Mouse (Mus musculus) Patski (cell line): ENCODE measurements at regions not wholly inside any gene's neighbourhood (a gene's known extent, or its start where the extent isn't known, plus 50 kb on each side); places are given as distances from the start of the nearest gene placed in this dataset.

Experiments
- ATAC-seq: fragments of 100-300 bp; one replicate; pipeline ENCODE4 v1.8.0; 2021
- CTCF ChIA-PET: fragments of 350-600 bp; sonication (Branson Sonifier 250); formaldehyde crosslinking; loops from one replicate; lab custom pipeline; 2022; ENCODE audit warnings: inconsistent platforms; lab: Charles Lee
- POLR2A ChIA-PET: fragments of 350-600 bp; sonication (Branson Sonifier 250); formaldehyde crosslinking; loops from one replicate; lab custom pipeline; 2022; ENCODE audit warnings: antibody characterized with exemption, inconsistent platforms; lab: Charles Lee
- DNase-seq: peaks from one replicate; pipeline ENCODE4 v3.0.0-alpha.2; 2011; ENCODE audit warnings: low read depth, low spot score
- H3K27me3 ChIP-seq: fragments of 371-371 bp; one replicate; pipeline ENCODE4 v1.5.1; 2021
- CTCF ChIP-seq: fragments of 100-300 bp; IDR thresholded peaks from one replicate; pipeline ENCODE4 v1.5.1; 2021
- in situ Hi-C: fragments of 300-500 bp; cut with MboI; formaldehyde crosslinking; loops from 3 replicates; pipeline ENCODE4 v1.11.1; 2018; ENCODE audit warnings: low pct_unique_long_range_greater_than_20kb, mixed read lengths

GRCm38 (mm10) chr19:30425627-30426026, 123.8 kb downstream of the Dkk1 start:
- TF ChIP-seq CTCF = no peak
- DNase-seq = no peak
- peaks cover 33% of the 10 kb centered on the region for H3K27me3 ChIP-seq
- ChIA-PET POLR2A (no interaction called here), CTCF (interaction anchor here (1.4 kb wide), 1 partner anchor 19 kb away, joined by 3 read pairs; no protein-coding TSS in a partner anchor)
- in situ Hi-C loops = no loop called here
- ATAC-seq = no peak

DNA sequence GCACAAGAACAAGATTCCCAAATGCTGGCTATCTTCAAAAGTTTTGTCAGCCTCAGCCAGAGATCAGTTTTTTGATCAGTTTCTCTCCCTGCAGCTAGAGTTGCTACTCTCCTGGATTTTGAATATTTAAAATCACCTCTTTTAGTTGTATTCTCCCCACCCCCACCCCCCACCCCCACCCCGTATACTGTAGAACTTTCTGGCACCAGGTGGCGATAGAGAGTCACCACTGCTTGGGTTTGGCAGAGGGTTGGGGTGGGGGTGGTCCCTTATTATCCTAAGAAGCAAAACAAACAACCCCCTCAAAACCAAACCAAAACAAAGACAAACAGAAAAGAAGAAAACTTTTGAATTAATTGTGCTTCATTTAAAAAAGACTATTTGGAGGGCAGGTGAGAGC, 122.0 kb downstream of the Dkk1 start:
- ATAC-seq (no peak), DNase-seq (no peak)
- ChIA-PET CTCF (interaction anchor here (1.4 kb wide), 1 partner anchor 10 kb away, joined by 3 read pairs; no protein-coding TSS in a partner anchor), POLR2A (no interaction called here)
- in situ Hi-C loops = no loop called here
- peak; percentile 35 for TF ChIP-seq CTCF
- H3K27me3 ChIP-seq = peaks cover 25% of the 10 kb centered on the region

DNA sequence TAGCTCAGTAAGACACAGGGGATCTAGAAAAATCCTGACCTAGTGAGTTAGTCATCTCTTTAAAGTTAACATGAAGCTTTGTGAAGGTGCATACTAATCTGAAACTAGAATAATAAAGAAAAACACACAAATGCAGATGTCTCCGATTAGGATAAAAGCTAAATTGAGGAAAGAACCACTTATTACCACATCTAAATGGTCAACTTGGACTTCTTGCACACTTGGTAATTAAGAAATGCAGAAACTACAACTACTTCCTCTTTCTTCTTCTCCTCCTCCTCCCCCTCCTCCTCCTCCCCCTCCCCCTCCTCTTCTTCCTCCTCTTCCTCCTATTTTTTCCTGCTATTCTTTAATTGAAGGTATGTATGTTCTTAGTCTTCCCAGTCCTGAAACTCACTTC, 116.3 kb downstream of the Dkk1 start:
- DNase-seq (no peak), ATAC-seq (no peak)
- no peak for TF ChIP-seq CTCF
- peaks cover 2% of the 10 kb centered on the region for H3K27me3 ChIP-seq
- ChIA-PET CTCF (no interaction called here), POLR2A (no interaction called here)
- in situ Hi-C loops = no loop called here

DNA sequence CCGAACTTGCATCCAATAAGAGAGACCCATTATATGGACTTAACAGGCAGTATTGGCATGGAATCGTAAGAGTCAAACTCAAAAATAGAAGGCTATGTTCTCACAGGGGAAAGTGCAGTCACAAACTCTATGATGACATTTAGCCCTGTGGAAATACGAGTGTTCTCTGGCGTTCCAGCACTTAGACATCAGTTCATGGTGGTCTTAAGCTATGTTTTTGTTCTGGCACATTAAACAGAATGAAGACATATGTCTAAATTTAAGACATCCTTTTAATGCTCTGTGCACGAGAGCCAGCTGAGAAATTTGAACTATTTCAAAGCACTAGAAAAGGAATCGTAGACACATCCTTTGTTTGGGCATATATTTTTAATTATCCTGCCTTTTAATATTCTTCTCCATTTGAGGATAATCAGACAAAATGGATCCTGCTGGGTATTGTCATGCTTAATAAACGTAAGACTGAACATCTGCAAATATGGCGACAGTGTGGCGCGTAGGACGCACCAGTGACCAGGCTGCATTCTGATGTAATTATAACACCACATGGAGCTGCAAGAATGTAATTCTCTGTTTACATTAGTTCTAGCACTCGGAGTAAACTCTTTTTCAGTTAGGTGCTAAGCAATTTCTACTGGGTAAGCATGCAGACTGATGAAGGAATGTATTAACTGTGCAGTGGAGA, 114.3 kb downstream of the Dkk1 start:
- H3K27me3 ChIP-seq = no peaks in the 10 kb centered on the region
- TF ChIP-seq CTCF = no peak
- no peak for DNase-seq
- in situ Hi-C loops = no loop called here
- CTCF ChIA-PET = no interaction called here
- POLR2A ChIA-PET = no interaction called here
- ATAC-seq = peak; percentile 17

DNA sequence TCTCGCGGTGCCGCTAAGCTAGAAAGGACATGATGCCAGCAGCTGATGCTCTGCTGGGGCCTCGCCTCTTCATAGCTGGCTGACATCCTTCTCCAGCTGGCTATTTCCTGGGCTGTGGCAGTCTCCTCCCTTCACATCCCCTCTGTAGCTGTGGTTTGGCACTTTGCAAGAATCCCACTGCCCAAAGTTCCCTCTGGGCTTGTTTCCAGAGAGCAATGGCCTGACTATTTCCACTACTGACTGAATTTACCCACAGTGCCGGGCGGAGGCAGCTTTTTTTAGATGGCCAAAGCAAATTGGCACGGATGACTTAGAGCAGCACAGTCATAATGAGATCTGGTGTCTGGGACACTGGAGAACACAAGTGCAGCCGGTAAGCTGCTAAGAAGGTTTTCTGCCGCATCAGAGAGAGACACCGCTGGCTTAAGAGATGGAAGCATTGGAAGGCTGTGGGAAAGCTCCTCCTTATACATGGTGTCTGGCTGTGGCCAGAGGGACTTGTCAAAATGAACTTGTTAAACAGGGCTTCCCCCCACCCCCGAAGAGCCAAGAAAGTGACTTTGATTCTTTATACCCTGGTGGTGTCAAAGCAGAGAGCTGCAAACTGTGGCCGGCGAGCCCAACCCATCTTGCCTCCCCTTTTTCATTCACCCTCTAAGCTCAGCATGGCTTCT, 98.5 kb downstream of the Dkk1 start:
- ChIA-PET CTCF (no interaction called here), POLR2A (no interaction called here)
- H3K27me3 ChIP-seq = peaks cover 24% of the 10 kb centered on the region
- DNase-seq (no peak), ATAC-seq (no peak)
- no peak for TF ChIP-seq CTCF
- in situ Hi-C loops = no loop called here

DNA sequence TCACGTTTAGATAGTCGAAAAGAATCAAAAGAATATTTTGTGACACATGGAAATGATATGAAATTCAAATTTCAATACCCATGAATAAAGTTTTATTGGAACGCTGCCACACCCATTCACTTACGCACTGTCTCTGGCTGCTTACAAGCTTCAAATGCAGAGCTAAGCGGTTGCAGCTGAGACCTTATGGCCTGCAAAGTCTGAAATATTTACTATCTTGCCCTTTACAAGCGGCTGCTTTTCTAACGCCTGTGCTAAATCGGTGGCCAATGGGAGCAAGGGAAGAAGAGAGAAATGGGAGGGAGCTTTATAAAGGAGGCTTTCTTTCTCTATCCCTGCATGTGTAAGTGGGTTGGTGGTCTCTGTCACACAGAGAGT, 97.9 kb downstream of the Dkk1 start:
- POLR2A ChIA-PET = no interaction called here
- DNase-seq (no peak), ATAC-seq (no peak)
- in situ Hi-C loops = no loop called here
- H3K27me3 ChIP-seq = peaks cover 29% of the 10 kb centered on the region
- no peak for TF ChIP-seq CTCF
- CTCF ChIA-PET = no interaction called here

- in situ Hi-C loops = no loop called here
Observed at GRCm38 (mm10) chr19:30452671-30453070, 96.8 kb downstream of the Dkk1 start.

DNA sequence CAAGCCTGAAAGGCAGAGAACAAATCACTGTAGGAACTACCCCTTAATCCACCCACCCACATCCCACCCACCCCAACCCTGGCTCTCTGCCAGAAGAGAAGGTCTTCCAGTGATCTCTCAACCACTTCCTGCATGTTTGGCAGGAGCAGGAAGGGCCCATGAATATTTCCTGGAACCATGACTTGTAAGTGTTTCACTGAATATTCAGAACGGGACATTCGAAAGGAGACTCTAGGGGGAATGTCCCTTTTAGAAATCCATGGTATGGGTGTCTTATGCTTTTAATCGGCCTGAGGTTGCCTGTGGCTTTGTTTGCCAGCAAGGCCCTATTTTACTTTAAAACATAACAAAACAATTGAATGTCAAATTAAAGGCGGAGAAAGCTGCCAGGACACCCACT, 66.0 kb downstream of the Dkk1 start:
- H3K27me3 ChIP-seq = peaks cover 20% of the 10 kb centered on the region
- no peak for TF ChIP-seq CTCF
- CTCF ChIA-PET = no interaction called here
- ATAC-seq = no peak
- in situ Hi-C loops = no loop called here
- DNase-seq = no peak
- POLR2A ChIA-PET = no interaction called here

More at GRCm38 (mm10) chr19:30452671-30453070, 96.8 kb downstream of the Dkk1 start:
- ChIA-PET CTCF (no interaction called here), POLR2A (no interaction called here)
- ATAC-seq (no peak), DNase-seq (no peak)
- peaks cover 29% of the 10 kb centered on the region for H3K27me3 ChIP-seq
- TF ChIP-seq CTCF = no peak

DNA sequence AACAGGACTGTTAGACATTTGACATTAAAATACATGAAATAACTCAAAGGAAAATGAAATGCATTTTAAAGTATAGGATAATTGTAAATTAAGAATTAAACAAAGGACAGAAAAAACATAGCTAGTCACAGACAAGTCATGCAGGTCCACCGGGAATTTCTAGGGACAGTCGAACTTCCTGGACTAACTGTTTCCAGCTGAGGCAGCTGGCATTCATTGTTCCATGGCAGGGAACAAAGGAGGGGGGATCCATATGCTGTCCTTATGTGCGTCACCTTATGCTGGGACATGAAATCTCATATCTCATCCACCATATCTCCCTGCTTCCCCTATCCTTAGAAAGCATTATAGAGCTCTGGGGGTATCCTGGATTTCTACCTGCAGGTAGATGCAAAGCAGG, 59.7 kb downstream of the Dkk1 start:
- H3K27me3 ChIP-seq = peaks cover 21% of the 10 kb centered on the region
- in situ Hi-C loops = no loop called here
- ChIA-PET POLR2A (no interaction called here), CTCF (no interaction called here)
- no peak for TF ChIP-seq CTCF
- ATAC-seq (no peak), DNase-seq (no peak)

GRCm38 (mm10) chr19:30490916-30491315, 58.5 kb downstream of the Dkk1 start:
- ChIA-PET POLR2A (no interaction called here), CTCF (no interaction called here)
- DNase-seq (no peak), ATAC-seq (no peak)
- H3K27me3 ChIP-seq = peaks cover 17% of the 10 kb centered on the region
- TF ChIP-seq CTCF = no peak
- in situ Hi-C loops = no loop called here
